Mouse (Mus musculus) lung, postnatal 0 days (tissue): ENCODE data around the gene Golph3. TPM values are rescaled to one million over a fixed set of nuclear protein-coding genes. Genes with fewer than 3 reads are reported as not detected.
"Not testable (repeated sequence)": the region's sequence is repeated elsewhere in the genome, so short reads cannot be mapped to it uniquely, and the experiment has no call there.

Source experiments
- ATAC-seq: fragments of 200-750 bp; cut with Nextera tagmentation; 2 replicates; pipeline ENCODE4 v1.8.0; 2017; ENCODE audit warnings: moderate library complexity
- DNase-seq: peaks from one replicate; pipeline ENCODE4 v3.0.0-alpha.2; 2016; ENCODE audit warnings: low spot score
- H3K27ac ChIP-seq: fragments of 300-500 bp; sonication (generic); 2 replicates; pipeline ENCODE4 v1.5.1; 2014; ENCODE audit warnings: antibody characterized with exemption, mild to moderate bottlenecking, low read length, mixed read lengths
- H3K27me3 ChIP-seq: fragments of 300-500 bp; sonication (generic); replicated peaks from 2 replicates; pipeline ENCODE4 v1.6.1; 2014; ENCODE audit warnings: low read length, mixed read lengths; ENCODE audit not compliant: insufficient read depth
- H3K36me3 ChIP-seq: fragments of 300-500 bp; sonication (generic); 2 replicates; pipeline ENCODE4 v1.6.1; 2014; ENCODE audit warnings: low read length, mixed read lengths; ENCODE audit not compliant: insufficient read depth
- H3K4me1 ChIP-seq: fragments of 300-500 bp; sonication (generic); 2 replicates; pipeline ENCODE4 v1.6.1; 2014; ENCODE audit warnings: antibody characterized with exemption, low read depth, low read length, mixed read lengths; ENCODE audit not compliant: insufficient read depth
- H3K4me2 ChIP-seq: fragments of 300-500 bp; sonication (generic); replicated peaks from 2 replicates; pipeline ENCODE4 v1.6.1; 2014; ENCODE audit warnings: low read depth, mild to moderate bottlenecking, low read length, moderate library complexity, mixed read lengths
- H3K4me3 ChIP-seq: fragments of 300-500 bp; sonication (generic); 2 replicates; pipeline ENCODE4 v1.5.1; 2014; ENCODE audit warnings: low read depth, low read length
- H3K9ac ChIP-seq: fragments of 300-500 bp; sonication (generic); replicated peaks from 2 replicates; pipeline ENCODE4 v1.6.1; 2014; ENCODE audit warnings: low read depth, mild to moderate bottlenecking
- H3K9me3 ChIP-seq: fragments of 300-500 bp; sonication (generic); 2 replicates; pipeline ENCODE4 v1.6.1; 2016; ENCODE audit warnings: low read length, mixed read lengths
- CTCF ChIP-seq: IDR thresholded peaks from 2 replicates; pipeline ENCODE4 v1.5.1; 2016; ENCODE audit warnings: antibody characterized with exemption, mild to moderate bottlenecking
- EP300 ChIP-seq: IDR thresholded peaks from 2 replicates; pipeline ENCODE4 v1.6.1; 2016; ENCODE audit warnings: antibody characterized with exemption, mild to moderate bottlenecking, control low read depth
- WGBS: fragments of 180-500 bp; shearing (Covaris S2); extraction: QIAGEN DNeasy Blood & Tissue Kit; methylation state at CpG from one replicate; pipeline ENCODE4 v1.1.7; 2014; 5-methylcytosine and 5-hydroxymethylcytosine counted together
- polyA plus RNA-seq: library from polyadenylated mRNA; unstranded; fragments of >200 nt; fragmentation: Nextera tagmentation; extraction: Ambion mirVana; gene quantifications from 2 replicates; pipeline ENCODE4 v1.2.1, GENCODE M21; 2015

Golph3 gene
- polyA plus RNA-seq, 1 experiment from 2014 or later, result 79.4 TPM

DNA sequence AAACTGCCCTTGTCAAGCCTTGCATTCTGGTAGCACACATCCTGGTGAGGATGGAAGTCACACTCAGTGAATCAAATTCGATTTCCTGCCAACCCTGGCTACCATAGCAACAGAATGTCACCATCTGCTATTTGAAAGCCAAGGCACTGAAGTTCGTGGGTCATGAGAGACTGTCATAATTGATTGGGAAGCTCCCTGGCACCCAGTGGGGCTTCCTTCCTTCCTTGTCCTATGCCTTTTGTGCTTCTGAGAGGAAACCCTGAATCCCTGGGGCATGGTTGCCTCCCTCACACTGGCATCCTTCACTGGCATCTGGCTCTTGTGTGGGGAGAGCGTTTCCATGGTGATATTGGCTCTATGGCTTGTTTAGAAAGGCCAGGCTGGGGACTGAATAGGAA is 44.8 kb downstream of the Golph3 start:
- 35% methylated on average over 3 of the region's 3 CpGs for WGBS
- H3K4me1 ChIP-seq, result peaks cover 9% of the 10 kb centered on the region; the same call in 1 of the 2 replicates
- no peaks in the 10 kb centered on the region for H3K27me3 ChIP-seq
- TF ChIP-seq CTCF, result no peak
- no peak for TF ChIP-seq EP300
- H3K36me3 ChIP-seq, result no peaks in the 10 kb centered on the region
- no peak overlapping the region for H3K4me3 ChIP-seq
- DNase-seq (no peak), ATAC-seq (0 out of 2 replicates have a peak, but pooled peaks have one; percentile 12)
- H3K9me3 ChIP-seq, result no peaks in the 10 kb centered on the region
- H3K27ac ChIP-seq, result no peak overlapping the region
- H3K9ac ChIP-seq, result no peak overlapping the region
- no peak overlapping the region for H3K4me2 ChIP-seq

DNA sequence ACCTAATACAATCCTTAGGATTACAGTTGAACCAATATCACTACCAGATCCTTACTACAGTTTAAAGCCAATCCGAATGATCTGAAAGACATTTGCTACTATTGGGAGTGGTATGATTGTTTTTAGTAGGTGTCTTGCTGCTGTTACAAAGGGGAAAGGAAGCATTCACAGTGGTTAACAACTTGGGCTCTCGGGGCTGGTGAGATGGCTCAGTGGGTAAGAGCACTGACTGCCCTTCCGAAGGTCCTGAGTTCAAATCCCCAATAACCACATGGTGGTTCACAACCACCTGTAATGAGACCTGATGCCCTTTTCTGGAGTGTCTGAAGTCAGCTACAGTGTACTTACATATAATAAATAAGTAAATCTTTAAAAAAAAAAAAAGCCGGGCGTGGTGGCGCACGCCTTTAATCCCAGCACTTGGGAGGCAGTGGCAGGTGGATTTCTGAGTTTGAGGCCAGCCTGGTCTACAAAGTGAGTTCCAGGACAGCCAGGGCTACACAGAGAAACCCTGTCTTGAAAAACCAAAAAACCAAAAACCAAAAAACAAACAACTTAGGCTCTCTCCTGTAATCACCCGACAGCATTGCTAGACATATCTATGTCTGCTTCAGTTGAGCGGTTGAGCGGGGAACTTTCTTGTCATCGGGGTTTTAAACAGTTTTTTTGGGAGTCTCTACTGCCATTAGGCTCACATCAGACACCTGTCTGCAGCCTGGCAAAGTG is 45.5 kb downstream of the Golph3 start:
- not testable (repeated sequence) for H3K9ac ChIP-seq, H3K27ac ChIP-seq, ATAC-seq, H3K4me1 ChIP-seq, H3K27me3 ChIP-seq, H3K36me3 ChIP-seq, H3K9me3 ChIP-seq, H3K4me2 ChIP-seq, DNase-seq, H3K4me3 ChIP-seq
- 86% methylated on average over 11 of the region's 11 CpGs for WGBS

DNA sequence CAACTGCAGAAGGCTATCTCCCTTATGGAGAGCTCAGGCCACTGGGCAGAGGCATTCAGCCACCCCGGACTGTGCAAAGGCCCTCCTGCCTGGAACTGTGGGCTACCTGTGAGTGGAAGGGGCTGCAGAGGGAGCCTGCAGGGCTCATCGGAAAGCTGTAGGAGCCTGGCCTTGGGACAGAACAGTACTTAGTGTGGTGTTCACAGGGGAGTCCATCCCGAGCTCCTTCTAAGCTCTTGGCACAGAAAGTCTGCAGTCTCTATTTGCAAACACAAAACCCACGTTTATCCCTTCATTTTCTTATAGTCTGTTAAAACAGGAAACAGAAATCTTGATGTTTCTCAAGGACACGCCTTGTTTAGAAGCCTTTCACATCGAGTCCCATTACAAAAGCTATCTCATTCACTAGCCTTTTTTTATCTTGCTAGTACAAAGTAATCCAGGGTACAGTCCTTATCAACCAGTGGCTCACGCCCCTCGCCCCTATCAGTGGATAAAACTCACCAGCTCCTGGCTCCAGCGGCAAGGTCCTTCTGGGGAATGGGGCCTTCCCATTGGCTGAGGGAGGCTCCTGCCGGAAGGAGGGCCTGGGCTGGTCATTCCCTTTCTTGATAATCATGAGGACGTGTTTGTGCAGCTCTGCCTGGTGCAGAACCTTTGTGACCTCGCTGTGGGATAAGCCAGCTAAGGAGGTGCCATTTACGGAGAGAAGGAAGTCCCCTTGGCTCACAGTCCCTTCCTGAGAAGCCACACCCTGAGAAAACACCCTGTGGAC is 46.2 kb downstream of the Golph3 start:
- ATAC-seq (peak; percentile 73), DNase-seq (peak; percentile 61)
- no peaks in the 10 kb centered on the region for H3K9me3 ChIP-seq
- peaks cover 9% of the 10 kb centered on the region; the same call in 1 of the 2 replicates for H3K4me1 ChIP-seq
- H3K4me3 ChIP-seq, result no peak overlapping the region
- TF ChIP-seq CTCF (no peak), EP300 (no peak)
- WGBS, result 34% methylated on average over 13 of the region's 13 CpGs
- no peaks in the 10 kb centered on the region for H3K27me3 ChIP-seq
- H3K4me2 ChIP-seq, result peak overlapping the region; percentile 22; the same call in 1 of the 2 replicates
- no peaks in the 10 kb centered on the region for H3K36me3 ChIP-seq
- H3K9ac ChIP-seq, result no peak overlapping the region
- no peak overlapping the region for H3K27ac ChIP-seq

DNA sequence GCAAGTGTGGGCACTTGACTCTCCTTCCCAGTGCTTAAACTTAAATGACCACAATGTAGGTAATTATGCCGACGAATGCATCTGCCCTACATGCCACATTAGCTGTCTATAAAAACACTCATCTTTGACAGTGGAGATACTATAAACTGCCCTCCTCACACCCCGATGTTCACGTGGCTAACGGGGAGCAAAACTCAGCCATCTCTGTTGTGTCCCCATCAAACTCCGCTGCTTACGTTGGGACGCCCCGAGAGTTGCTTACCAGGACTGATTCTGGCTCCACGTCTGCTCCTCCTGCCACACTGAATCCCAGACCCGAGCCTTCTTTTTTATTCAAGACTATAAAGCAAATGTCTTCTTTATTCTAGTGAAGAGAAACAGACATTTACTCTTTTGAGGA is 47.1 kb downstream of the Golph3 start:
- no peaks in the 10 kb centered on the region for H3K36me3 ChIP-seq
- TF ChIP-seq EP300 (no peak), CTCF (no peak)
- no peaks in the 10 kb centered on the region for H3K27me3 ChIP-seq
- H3K9ac ChIP-seq, result no peak overlapping the region
- ATAC-seq (no peak), DNase-seq (no peak)
- no peak overlapping the region for H3K4me3 ChIP-seq
- no peaks in the 10 kb centered on the region for H3K9me3 ChIP-seq
- H3K27ac ChIP-seq, result no peak overlapping the region
- H3K4me1 ChIP-seq, result peaks cover 9% of the 10 kb centered on the region; the same call in 1 of the 2 replicates
- H3K4me2 ChIP-seq, result no peak overlapping the region
- WGBS, result 79% methylated on average over 11 of the region's 11 CpGs

DNA sequence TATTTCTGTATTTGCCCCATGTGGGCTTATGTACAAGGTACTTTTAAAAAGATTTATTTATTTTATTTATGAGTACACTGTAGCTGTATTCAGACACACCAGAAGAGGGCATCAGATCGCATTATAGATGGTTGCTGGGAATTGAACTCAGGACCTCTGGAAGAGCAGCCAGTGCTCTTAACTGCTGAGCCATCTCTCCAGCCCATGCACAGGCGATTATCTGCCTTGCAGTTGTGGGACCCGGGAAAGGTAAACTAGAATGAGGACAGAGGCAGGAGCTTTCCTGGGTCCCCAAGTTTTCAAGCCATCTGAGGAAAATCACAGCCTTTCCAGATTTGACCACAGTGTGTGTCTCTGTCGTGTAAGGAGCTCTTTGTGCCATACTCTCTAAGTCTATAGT is 47.6 kb downstream of the Golph3 start:
- H3K27ac ChIP-seq, result no peak overlapping the region
- H3K27me3 ChIP-seq, result no peaks in the 10 kb centered on the region
- H3K4me2 ChIP-seq, result no peak overlapping the region
- no peak for ATAC-seq
- H3K4me1 ChIP-seq, result peaks cover 9% of the 10 kb centered on the region; the same call in 1 of the 2 replicates
- WGBS, result 87% methylated on average over 4 of the region's 4 CpGs
- H3K4me3 ChIP-seq, result no peak overlapping the region
- H3K9ac ChIP-seq, result no peak overlapping the region
- H3K9me3 ChIP-seq, result no peaks in the 10 kb centered on the region
- H3K36me3 ChIP-seq, result no peaks in the 10 kb centered on the region
- TF ChIP-seq CTCF, result no peak
- no peak for TF ChIP-seq EP300
- no peak for DNase-seq

DNA sequence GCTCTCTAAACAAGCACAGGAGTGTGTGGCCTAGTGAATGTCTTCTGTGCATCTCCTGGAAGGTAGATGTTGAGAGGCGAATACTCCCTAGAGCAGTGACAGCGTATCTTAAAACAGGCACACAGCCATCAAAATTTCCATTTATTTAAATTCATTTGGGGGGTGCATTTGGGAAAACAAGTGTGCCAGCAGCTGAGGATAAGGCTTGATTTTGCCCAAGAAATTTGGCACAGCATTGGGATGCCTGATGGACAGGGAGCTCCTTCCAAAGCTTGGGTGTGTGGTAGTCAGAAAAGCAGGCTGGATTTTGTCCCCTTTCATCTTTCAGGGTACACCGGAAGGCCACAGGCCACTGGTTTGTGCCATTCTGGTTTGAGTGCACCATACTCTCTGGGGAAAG is 48.8 kb downstream of the Golph3 start:
- H3K27me3 ChIP-seq, result no peaks in the 10 kb centered on the region
- TF ChIP-seq EP300, result no peak
- TF ChIP-seq CTCF, result no peak
- no peak overlapping the region for H3K4me2 ChIP-seq
- H3K9ac ChIP-seq, result no peak overlapping the region
- no peaks in the 10 kb centered on the region for H3K36me3 ChIP-seq
- no peaks in the 10 kb centered on the region for H3K9me3 ChIP-seq
- no peak for ATAC-seq
- DNase-seq, result no peak
- 97% methylated on average over 3 of the region's 3 CpGs for WGBS
- H3K4me1 ChIP-seq, result peaks cover 10% of the 10 kb centered on the region; the same call in 1 of the 2 replicates
- H3K27ac ChIP-seq, result no peak overlapping the region
- no peak overlapping the region for H3K4me3 ChIP-seq
